Mouse (Mus musculus) limb, embryonic 11.5 days (tissue): ENCODE results near the gene Gpatch8. TPM values are rescaled to one million over a fixed set of nuclear protein-coding genes. Genes with fewer than 3 reads are reported as not detected.

ENCODE experiments used
- ATAC-seq: fragments of 200-750 bp; cut with Nextera tagmentation; 2 replicates; pipeline ENCODE4 v1.8.0; 2017; ENCODE audit warnings: low read depth; ENCODE audit not compliant: insufficient number of reproducible peaks, low FRiP score, low TSS enrichment
- DNase-seq: peaks from one replicate; pipeline ENCODE4 v3.0.0-alpha.2; 2015; ENCODE audit warnings: low spot score
- H3K27ac ChIP-seq: fragments of 300-500 bp; sonication (generic); replicated peaks from 2 replicates; pipeline ENCODE4 v1.5.1; 2014; ENCODE audit warnings: low read depth, mild to moderate bottlenecking, low read length
- H3K27me3 ChIP-seq: fragments of 300-500 bp; sonication (generic); 2 replicates; pipeline ENCODE4 v1.6.1; 2014; ENCODE audit warnings: mild to moderate bottlenecking, low read length, mixed read lengths; ENCODE audit not compliant: control insufficient read depth, insufficient read depth
- H3K36me3 ChIP-seq: fragments of 300-500 bp; sonication (generic); 2 replicates; pipeline ENCODE4 v1.6.1; 2014; ENCODE audit warnings: mild to moderate bottlenecking, low read length, moderate library complexity, mixed read lengths; ENCODE audit not compliant: control insufficient read depth, insufficient read depth
- H3K4me1 ChIP-seq: fragments of 300-500 bp; sonication (generic); 2 replicates; pipeline ENCODE4 v1.6.1; 2014; ENCODE audit warnings: low read length, mixed read lengths; ENCODE audit not compliant: control insufficient read depth, insufficient read depth
- H3K4me2 ChIP-seq: fragments of 300-500 bp; sonication (generic); 2 replicates; pipeline ENCODE4 v1.6.1; 2014; ENCODE audit warnings: low read depth, mild to moderate bottlenecking, moderate library complexity; ENCODE audit not compliant: severe bottlenecking
- H3K4me3 ChIP-seq: fragments of 300-500 bp; sonication (generic); 2 replicates; pipeline ENCODE4 v1.5.1; 2014; ENCODE audit warnings: low read depth, low read length
- H3K9ac ChIP-seq: fragments of 300-500 bp; sonication (generic); 2 replicates; pipeline ENCODE4 v1.6.1; 2014; ENCODE audit warnings: mild to moderate bottlenecking, low read length
- H3K9me3 ChIP-seq: fragments of 300-500 bp; sonication (generic); 2 replicates; pipeline ENCODE4 v1.6.1; 2016; ENCODE audit warnings: low read length; ENCODE audit not compliant: control insufficient read depth
- WGBS: fragments of 180-500 bp; shearing (Covaris S2); extraction: QIAGEN DNeasy Blood & Tissue Kit; methylation state at CpG from one replicate; pipeline ENCODE4 v1.1.7; 2014; 5-methylcytosine and 5-hydroxymethylcytosine counted together
- polyA plus RNA-seq: library from polyadenylated mRNA; unstranded; fragments of >200 nt; fragmentation: Nextera tagmentation; extraction: Ambion mirVana; gene quantifications from 2 replicates; pipeline ENCODE4 v1.2.1, GENCODE M21; 2014

The Gpatch8 gene
- polyA plus RNA-seq, 1 experiment from 2014 or later = 52.9 TPM

DNA sequence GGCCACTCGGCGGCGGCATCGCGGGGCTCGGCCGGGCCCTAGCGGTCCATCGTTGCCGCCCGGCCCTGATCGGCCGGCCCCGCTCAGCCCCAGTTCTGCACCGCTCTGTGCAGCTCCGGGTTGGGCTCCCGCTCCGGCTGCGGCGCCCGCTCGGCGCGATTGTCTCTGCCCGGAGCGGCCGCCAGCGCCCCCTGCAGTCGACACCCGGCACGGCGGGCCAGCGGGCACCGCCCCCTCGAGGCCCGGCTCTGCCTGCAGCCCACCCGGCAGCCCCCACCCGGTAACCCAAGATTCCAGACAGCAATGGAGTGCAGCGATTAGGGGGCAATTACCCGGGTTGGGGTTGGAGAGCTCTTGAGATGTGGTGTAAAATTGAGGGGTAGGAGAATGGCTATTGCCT is 108.7 kb downstream of the Gpatch8 start, which contains the start of gene Fam171a2:
Fam171a2 (minus strand) TSS at position 186 of the 400 bp plus-strand sequence.
- DNase-seq (peak; percentile 95), ATAC-seq (peak; percentile 70)
- Histone ChIP-seq H3K4me2 (peak within 1 kb of the TSS; percentile 55), H3K27me3 (0 out of 2 replicates have a peak, but pooled peaks cover 5% of the 10 kb centered on the region), H3K4me3 (peak within 1 kb of the TSS; percentile 95), H3K36me3 (no peaks in the 10 kb centered on the region), H3K4me1 (peaks cover 22% of the 10 kb centered on the region), H3K27ac (peak within 1 kb of the TSS; percentile 83), H3K9ac (peak within 1 kb of the TSS; percentile 97), H3K9me3 (no peaks in the 10 kb centered on the region)
- WGBS = 1% methylated on average over 39 of the region's 40 CpGs

DNA sequence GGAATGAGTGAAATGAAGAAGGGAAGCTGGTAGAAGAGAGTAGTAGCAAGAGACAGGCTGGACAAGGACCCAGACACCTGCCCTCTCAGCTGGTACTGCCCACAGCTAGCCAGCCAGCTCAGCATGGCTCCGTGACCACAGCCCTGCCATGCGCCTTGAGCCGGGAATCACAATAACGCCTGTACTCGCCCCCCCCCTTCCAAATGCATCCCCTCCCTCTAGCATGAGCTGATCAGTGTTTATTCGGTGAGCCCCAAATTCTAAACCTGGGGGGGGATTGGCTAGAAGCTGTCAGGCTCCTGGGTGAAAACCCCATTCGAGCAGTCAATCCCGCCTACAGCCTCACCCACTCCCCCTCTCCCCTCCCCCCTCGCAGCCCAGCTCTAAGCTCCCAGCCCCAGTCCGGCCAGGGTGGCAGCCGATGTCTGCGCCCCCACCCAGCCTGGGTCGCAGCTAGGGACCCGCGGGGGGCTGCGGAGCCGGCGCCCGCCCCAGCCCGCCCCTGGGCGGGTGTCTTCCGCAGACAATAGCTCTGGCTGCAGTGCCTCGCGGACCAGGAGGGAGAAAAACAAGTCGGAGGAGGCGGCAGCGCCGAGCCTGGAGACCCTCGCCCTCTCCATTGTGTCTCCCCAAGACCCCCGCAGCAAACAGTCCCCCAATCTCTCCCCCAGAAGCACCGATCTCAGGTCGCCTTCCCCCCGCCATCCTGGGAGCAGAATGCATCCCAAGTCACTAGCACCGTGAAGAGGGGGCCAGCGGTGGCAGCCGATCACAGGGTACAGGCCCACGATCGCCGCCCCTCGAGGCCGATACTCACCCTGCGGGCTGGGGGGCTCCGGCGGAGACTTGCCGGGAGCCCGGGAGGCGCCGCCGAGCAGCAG is 109.4 kb downstream of the Gpatch8 start:
- peak; percentile 73 for DNase-seq
- peak; percentile 49 for ATAC-seq
- Histone ChIP-seq H3K27me3 (0 out of 2 replicates have a peak, but pooled peaks cover 5% of the 10 kb centered on the region), H3K9me3 (no peaks in the 10 kb centered on the region), H3K4me2 (peak overlapping the region; percentile 55), H3K36me3 (peaks cover 3% of the 10 kb centered on the region; the same call in 1 of the 2 replicates), H3K4me3 (peak overlapping the region; percentile 95), H3K4me1 (peaks cover 22% of the 10 kb centered on the region), H3K9ac (peak overlapping the region; percentile 97), H3K27ac (peak overlapping the region; percentile 83)
- under 1% methylated on average over 49 of the region's 49 CpGs for WGBS

DNA sequence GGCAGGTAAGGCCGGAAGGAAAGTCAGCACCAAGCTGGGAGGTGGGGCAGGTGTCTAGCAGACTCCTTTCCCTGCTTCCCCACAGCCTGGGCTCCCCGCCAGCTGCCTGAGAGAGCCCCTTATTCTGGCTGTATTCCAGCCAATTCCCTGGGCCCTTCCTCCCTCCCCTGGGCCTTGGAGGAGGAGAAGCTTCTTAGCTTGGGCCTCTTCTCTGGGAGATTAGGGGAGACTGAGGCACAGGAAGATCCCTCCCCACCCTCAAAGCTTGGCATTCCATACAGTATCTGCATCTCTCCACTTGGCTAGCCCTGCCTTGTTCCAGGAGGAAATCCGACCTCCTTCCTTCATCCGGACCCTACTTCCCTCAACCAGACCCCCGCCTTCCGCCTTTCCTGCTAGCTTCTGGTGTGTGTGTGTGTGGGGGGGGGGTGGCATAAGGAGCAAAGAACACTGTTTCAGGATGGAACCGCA is 110.3 kb downstream of the Gpatch8 start:
- DNase-seq = no peak
- peaks cover 22% of the 10 kb centered on the region for H3K4me1 ChIP-seq

DNA sequence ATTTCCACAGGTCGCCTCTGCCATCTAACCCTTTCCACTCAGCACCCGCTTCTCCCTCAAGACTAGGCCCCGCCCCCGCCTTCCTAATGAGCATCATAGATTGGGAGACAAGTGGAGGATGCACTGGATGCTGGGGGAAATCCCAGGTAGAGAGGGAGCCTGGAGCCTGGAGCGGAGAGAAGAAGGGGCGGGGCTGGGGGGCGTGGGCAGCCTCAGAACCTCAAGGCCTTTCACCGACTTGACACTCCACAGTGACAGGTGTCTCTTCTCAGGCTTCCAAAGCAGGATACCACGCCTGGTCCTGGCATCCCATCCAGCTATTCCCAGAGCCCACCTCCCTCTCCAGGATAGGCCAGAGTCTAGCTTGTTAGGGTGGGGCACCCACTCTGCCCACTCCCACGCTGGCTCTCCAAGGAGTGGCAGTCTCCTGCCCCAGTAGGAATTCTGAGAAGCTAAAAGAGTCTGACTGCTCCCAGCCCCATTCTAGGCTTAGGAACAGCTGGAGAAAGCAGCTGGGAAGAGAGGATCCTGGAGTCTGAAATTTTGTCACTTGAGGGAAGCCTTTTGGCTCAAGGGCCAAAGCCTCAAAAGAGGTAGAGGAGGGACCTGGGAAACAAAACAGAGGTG is 110.8 kb downstream of the Gpatch8 start:
- DNase-seq = no peak
- 11% methylated on average over 10 of the region's 10 CpGs for WGBS
- peaks cover 22% of the 10 kb centered on the region for H3K4me1 ChIP-seq

More for the DNA sequence above, 110.3 kb downstream of the Gpatch8 start:
- no peak for ATAC-seq
- Histone ChIP-seq H3K4me3 (peak overlapping the region; percentile 95), H3K9ac (peak overlapping the region; percentile 97; the same call in 1 of the 2 replicates), H3K9me3 (no peaks in the 10 kb centered on the region), H3K4me2 (peak overlapping the region; percentile 55), H3K36me3 (peaks cover 4% of the 10 kb centered on the region; the same call in 1 of the 2 replicates), H3K27ac (no peak overlapping the region), H3K27me3 (0 out of 2 replicates have a peak, but pooled peaks cover 5% of the 10 kb centered on the region)
- WGBS = 19% methylated on average over 7 of the region's 7 CpGs

DNA sequence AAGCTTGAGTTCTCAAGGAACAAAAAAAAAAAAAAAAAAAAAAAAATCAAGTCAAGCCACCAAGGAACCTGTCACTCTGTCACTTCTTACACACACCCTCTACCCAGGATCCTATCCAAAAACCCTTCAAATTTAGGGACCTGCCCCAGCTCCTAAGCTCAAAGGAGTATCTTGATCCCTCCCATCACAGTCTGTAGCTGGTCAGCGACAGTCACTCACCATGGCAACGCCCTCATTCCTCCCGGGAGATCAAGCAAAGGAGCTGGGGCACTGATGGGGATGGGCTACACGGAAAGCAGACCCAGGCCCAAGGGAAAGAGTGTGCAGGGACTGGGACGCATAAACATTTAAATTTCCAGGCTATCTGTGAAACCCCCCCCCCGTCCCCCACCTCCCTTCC is 111.4 kb downstream of the Gpatch8 start:
- ATAC-seq (no peak), DNase-seq (no peak)
- 12% methylated on average over 6 of the region's 6 CpGs for WGBS
- Histone ChIP-seq H3K9ac (peak overlapping the region; percentile 7; the same call in 1 of the 2 replicates), H3K9me3 (no peaks in the 10 kb centered on the region), H3K27ac (no peak overlapping the region), H3K4me1 (peaks cover 22% of the 10 kb centered on the region), H3K36me3 (peaks cover 4% of the 10 kb centered on the region; the same call in 1 of the 2 replicates), H3K27me3 (0 out of 2 replicates have a peak, but pooled peaks cover 5% of the 10 kb centered on the region), H3K4me3 (no peak overlapping the region), H3K4me2 (no peak overlapping the region; the same call in 1 of the 2 replicates)

More for the DNA sequence above, 110.8 kb downstream of the Gpatch8 start:
- no peak overlapping the region for H3K27ac ChIP-seq
- no peak overlapping the region for H3K4me3 ChIP-seq
- 0 out of 2 replicates have a peak, but pooled peaks have one; percentile 15 for ATAC-seq
- H3K36me3 ChIP-seq = peaks cover 4% of the 10 kb centered on the region; the same call in 1 of the 2 replicates
- no peak overlapping the region for H3K9ac ChIP-seq
- H3K4me2 ChIP-seq = peak overlapping the region; percentile 55
- H3K9me3 ChIP-seq = no peaks in the 10 kb centered on the region
- H3K27me3 ChIP-seq = 0 out of 2 replicates have a peak, but pooled peaks cover 5% of the 10 kb centered on the region

DNA sequence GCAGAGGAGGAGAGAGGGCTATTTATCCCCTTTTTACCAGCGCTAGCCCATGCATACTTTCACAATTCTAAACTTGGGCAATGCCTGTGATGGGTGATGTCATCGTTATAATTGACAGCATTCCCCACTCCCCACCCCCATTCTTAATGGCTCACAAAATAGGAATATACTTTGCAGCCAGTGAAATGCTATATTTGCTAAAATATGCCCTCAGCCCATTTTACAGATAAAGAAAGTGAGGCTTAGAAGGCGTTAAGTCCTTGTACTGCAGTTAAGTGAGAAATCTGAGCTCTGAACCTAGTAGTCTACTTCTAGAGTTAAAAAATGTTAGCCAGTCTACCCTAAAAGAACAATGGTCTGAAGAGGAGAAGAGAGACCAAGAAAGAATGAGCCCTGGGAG is 111.9 kb downstream of the Gpatch8 start:
- no peak overlapping the region for H3K27ac ChIP-seq
- H3K27me3 ChIP-seq = 0 out of 2 replicates have a peak, but pooled peaks cover 5% of the 10 kb centered on the region
- ATAC-seq (no peak), DNase-seq (no peak)
- H3K4me3 ChIP-seq = no peak overlapping the region
- no peak overlapping the region for H3K9ac ChIP-seq
- H3K36me3 ChIP-seq = peaks cover 4% of the 10 kb centered on the region; the same call in 1 of the 2 replicates
- no peak overlapping the region for H3K4me2 ChIP-seq
- no peaks in the 10 kb centered on the region for H3K9me3 ChIP-seq
- peaks cover 22% of the 10 kb centered on the region for H3K4me1 ChIP-seq
- WGBS = 68% methylated on average over 3 of the region's 3 CpGs

DNA sequence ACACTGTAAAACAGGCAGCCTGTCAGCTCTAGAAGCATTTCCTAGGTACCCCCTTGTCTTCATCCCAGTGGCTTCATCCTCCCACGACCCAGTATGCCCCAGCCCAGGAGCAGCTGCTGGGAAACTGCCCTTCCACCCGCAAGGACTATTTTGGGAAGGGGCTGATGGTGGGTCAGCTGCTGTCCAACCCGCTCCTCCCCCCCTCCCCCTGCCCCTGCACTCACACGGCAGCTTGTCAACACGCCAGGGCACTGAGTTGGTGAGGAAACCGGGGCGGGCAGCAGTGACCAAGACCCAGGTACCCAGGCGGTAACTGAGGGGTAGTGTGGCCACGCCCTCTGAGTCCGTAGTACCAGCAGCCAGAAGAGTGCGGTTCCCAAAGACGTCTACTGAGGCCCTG is 112.5 kb downstream of the Gpatch8 start:
- H3K4me1 ChIP-seq = peaks cover 22% of the 10 kb centered on the region
- no peak overlapping the region for H3K27ac ChIP-seq
- H3K4me3 ChIP-seq = no peak overlapping the region
- ATAC-seq = no peak
- H3K27me3 ChIP-seq = 0 out of 2 replicates have a peak, but pooled peaks cover 5% of the 10 kb centered on the region
- DNase-seq = no peak
- peaks cover 4% of the 10 kb centered on the region; the same call in 1 of the 2 replicates for H3K36me3 ChIP-seq
- H3K9me3 ChIP-seq = no peaks in the 10 kb centered on the region
- H3K9ac ChIP-seq = no peak overlapping the region
- no peak overlapping the region for H3K4me2 ChIP-seq
- 56% methylated on average over 12 of the region's 12 CpGs for WGBS

DNA sequence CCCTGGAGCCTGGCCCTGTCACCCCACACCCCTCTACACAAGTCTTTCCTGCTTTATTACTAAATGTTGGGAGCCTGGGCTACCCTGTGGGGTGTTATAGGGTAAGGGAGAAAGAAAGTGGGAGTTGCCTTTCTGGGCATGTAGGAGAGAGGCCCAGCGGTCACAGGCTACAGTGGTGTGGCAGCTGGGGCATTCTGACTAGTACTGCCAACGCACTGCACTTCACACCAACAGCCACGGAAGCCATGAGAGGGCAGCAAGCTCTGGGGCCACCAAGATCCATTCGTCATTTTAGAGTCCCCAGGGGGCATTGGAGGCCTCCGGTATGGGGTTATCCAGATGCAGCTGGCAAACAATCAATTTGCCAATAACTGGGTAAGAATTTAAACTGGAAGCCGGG is 114.1 kb downstream of the Gpatch8 start:
- no peak for ATAC-seq
- peaks cover 29% of the 10 kb centered on the region for H3K4me1 ChIP-seq
- WGBS = 94% methylated on average over 6 of the region's 6 CpGs
- H3K4me2 ChIP-seq = no peak overlapping the region
- 0 out of 2 replicates have a peak, but pooled peaks cover 4% of the 10 kb centered on the region for H3K27me3 ChIP-seq
- DNase-seq = no peak
- H3K9me3 ChIP-seq = no peaks in the 10 kb centered on the region
- H3K4me3 ChIP-seq = no peak overlapping the region
- no peak overlapping the region for H3K9ac ChIP-seq
- peaks cover 4% of the 10 kb centered on the region; the same call in 1 of the 2 replicates for H3K36me3 ChIP-seq
- H3K27ac ChIP-seq = no peak overlapping the region
